Mouse (Mus musculus) right cerebral cortex, postnatal 25 days (tissue): ENCODE measurements around the gene D930020B18Rik.
A peak's percentile ranks its signal among the peaks of the same experiment; 100 is the strongest.

ENCODE experiments used
- DNase-seq: peaks from one replicate; pipeline ENCODE4 v3.0.0; 2022

Gene D930020B18Rik

GRCm38 (mm10) chr10:121640150-121640930 lies 1.0 kb upstream of the D930020B18Rik start:
- DNase-seq: peak; percentile 29

DNA sequence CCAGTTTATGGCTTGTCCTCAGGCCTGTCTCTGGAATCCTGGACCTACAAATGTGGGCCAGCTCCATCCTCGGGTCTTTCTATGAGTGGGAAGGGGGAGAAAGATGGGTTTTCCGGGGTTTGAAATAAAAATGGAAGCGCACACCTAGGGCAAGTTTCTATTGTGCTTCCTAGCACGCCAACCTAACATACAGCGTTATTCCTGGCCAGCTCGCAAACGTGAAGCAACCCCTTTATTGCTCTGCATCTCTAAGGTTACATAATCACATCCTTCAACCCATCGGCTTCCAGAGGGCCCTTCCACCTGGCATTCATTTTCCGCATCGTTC lies 480 bp upstream of the D930020B18Rik start:
- no peak for DNase-seq

DNA sequence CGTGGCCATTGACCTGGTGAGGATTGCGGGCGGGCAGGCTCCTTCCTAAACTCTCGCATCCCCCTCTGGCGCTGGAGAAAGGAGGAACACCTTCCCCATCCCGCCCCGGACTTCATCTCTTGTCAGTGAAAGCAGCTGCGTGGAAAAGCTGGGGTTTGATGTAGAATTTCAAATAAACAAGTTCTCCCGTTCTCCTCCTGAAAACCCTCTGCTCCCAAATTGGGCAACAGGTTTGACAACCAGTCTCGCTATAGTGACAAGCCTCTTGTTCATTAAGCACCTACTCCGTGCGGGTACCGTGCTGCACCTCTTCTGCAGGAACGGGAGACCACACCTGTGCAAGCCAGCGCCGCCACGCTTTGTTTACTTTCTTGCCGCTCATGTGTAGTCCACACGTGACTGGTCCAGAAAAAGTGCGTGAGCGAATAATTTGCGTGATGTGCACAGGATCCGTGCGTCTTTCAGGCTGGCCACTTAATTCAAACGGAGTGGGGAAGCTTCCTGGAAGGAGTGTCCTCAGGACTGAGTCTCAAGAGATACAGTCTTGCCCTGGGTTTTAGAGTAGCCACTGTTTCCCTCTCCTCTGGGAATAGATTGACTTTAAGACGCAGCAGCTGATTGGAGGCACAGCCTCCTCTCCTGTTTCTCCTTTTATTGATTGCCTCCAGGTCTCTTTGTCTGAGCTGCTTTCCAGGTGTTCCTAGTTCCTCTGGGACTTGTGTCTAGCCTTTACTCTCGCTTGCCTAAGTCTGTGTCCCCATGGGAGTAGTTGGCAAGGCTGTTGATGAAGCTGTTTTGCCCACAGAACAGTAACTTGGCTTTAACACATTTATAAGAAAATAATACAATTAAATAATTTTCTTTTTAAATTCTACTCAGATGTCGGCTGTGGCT lies 913 bp downstream of the D930020B18Rik start:
- DNase-seq: peak; percentile 9

GRCm38 (mm10) chr10:121646294-121646693 lies 4.9 kb downstream of the D930020B18Rik start:
- DNase-seq: no peak

GRCm38 (mm10) chr10:121653079-121653478 lies 11.7 kb downstream of the D930020B18Rik start:
- DNase-seq: no peak

DNA sequence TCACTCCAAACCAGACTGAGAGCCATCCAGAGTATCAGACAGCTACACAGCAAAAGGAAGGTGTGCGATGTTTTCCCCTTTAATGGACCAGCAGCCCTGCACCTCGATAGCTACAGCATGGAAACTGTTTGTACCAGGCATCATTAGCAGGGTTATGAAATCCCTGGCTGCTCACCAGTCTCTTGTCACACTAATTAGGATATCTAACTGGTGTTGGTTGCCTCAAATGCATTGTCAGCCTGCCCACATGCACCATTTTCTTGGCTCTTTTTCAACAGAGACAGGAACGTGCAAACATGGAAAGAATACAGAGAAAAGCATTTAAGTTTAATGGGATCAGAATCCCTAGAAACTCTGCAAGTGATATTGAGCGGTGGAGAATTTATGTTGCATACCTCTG lies 14.5 kb downstream of the D930020B18Rik start:
- DNase-seq: no peak

DNA sequence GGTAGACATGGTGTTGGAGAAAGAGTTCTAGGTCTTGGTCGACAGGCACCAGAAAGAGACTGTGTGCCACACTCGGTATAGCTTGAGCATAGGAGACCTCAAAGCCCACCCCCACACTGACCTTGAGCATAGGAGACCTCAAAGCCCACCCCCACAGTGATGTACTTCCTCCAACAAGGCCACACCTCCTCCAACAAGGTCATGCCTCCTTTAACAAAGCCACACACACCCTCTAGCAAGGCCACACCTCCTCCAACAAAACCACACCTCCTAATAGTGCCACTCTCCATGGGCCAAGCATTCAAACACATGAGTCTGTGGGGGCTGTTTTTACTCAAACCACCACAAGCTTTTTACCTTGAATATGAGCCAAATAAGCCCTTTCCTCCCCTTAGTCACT lies 21.3 kb downstream of the D930020B18Rik start:
- DNase-seq: no peak

- no peak for DNase-seq
These were observed 22.2 kb downstream of the D930020B18Rik start for GRCm38 (mm10) chr10:121663599-121663998.

GRCm38 (mm10) chr10:121665631-121666145 lies 24.3 kb downstream of the D930020B18Rik start:
- DNase-seq: no peak

DNA sequence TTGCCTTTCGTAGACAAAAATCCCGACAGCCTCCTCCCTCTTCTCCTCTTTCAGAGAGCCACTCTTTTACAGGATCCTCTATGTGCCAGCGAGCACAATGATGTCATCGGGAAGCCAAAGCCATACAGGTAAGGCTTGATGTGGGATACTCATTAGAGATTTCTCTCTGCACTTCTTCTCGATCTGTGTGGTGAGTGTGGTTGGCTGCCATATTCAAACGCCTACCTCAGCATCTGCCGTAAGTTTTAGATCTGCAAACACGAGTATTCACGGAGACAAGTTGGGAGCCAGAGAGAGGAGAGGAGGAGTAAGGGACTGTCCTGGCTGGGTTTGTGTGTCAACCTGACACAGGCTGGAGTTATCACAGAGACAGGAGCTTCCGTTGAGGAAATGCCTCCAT lies 27.7 kb downstream of the D930020B18Rik start:
- DNase-seq: peak; percentile 19

DNA sequence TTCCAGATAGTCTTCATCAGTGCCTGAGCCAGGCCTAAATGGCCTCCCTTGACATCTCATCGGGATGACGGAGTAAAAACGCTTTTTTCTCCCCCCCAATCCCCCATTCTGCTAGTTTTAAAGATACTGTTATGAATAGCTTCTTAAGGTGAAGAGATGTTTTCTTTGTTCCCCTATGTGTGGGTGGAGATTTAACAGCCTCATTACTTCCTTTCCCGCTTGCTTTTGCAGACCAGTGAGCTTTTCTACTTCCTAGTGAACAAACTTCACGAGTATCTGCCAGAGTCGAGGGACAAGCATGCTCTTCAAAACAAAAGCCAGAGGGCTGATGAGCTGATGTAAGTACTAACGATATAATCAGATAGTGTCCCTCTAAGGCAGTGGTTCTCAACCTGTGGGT lies 35.6 kb downstream of the D930020B18Rik start:
- DNase-seq: no peak

DNA sequence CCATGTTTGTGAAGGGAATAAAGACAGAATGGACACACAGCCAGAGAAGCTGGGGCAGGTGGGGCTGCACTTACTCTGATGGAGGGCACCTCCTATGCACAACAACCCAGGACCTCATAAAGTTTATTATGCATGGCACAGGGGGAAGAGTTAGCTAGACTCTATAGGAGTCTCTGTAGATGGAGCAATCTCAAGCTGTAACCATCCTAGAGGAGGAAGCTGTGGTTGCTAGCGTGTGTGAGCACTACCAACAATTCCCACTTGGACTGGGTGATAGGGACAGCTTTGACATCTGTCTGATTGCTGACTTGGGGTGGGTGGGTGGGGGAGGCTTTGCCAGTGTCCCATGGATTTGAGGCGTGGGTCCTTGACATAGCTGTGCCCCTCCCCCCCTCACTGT lies 39.5 kb downstream of the D930020B18Rik start:
- no peak for DNase-seq

DNA sequence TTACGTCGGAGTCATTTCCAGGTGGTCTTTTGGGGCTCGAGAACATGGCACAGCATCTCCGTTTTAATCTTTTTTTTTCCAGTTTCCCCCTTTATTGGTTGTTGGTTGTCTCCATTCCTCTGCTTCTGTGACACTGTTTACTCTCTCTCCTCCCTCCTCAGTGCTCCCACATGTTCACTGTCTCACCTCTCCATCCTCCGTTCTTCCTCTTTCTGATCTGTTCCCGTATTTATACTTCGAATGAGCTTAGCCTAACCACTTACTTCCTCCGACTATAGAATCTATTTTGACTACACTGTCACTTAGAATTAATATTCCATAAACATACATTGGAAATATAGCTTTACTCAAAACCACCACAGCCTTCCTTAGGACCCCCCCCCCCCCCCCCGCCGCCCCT lies 41.2 kb downstream of the D930020B18Rik start:
- no peak for DNase-seq

DNA sequence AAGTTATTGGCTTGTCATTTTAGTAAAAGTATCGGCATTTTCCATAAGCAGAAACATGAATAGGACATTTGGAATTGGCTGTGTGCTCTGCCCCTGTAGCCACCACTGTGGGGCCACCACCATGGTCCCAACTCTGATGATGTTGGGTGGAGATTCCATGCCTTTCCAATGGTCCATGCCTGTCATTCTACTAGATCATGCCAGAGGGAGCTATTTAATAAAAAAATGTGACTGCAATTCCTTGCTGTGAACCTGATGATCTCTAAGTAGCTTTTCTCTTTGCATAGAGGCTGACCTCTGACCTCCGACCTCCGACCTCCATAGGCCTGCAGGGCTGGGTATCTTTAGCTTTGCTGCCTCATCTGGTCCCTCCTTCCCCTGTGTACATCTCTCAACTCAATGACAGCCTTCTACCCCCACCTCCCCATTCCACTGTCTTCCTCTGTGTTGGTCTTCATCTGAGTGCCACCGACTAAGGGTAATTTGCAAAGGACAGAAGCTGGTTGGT lies 44.8 kb downstream of the D930020B18Rik start:
- DNase-seq: no peak

- no peak for DNase-seq
These were observed 46.1 kb downstream of the D930020B18Rik start for GRCm38 (mm10) chr10:121687511-121687910.

DNA sequence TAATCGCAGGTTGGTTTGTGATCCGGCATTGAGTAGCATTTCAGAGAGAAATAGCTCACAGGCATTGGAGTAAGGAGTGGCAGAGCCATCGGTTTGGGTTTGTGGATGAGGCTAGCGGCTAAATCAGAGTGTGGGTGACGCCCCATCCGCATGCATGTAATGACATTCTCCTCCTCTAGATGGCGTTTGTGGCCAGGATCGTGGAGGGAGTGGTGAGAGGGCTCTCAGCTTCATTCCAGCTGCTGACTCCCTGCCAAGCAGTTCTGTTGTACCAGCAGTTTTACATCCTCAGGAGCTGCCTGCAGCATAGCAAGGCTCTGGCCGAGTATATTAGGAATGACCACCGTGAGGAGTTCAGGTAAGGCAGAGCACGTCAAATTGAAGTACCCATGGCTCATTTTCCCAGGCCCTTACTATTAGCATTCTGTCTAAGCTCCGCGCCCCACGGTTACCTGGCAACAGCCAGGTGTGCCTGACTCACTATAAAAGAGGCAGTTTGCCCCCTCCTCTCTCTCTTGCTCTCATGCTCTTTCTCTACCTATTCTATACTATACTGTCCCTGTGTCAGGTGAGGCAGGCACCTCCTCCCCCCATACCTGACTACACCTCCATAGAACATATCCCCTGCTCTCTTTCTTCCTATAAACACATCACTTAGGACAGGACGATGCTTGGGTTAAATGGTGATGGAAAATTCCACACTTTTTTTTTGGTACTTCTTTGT lies 48.4 kb downstream of the D930020B18Rik start:
- DNase-seq: peak; percentile 61

- no peak for DNase-seq
These were observed 51.7 kb downstream of the D930020B18Rik start for GRCm38 (mm10) chr10:121692944-121693579.

- DNase-seq: no peak
These were observed 53.2 kb downstream of the D930020B18Rik start for GRCm38 (mm10) chr10:121694567-121694966.

DNA sequence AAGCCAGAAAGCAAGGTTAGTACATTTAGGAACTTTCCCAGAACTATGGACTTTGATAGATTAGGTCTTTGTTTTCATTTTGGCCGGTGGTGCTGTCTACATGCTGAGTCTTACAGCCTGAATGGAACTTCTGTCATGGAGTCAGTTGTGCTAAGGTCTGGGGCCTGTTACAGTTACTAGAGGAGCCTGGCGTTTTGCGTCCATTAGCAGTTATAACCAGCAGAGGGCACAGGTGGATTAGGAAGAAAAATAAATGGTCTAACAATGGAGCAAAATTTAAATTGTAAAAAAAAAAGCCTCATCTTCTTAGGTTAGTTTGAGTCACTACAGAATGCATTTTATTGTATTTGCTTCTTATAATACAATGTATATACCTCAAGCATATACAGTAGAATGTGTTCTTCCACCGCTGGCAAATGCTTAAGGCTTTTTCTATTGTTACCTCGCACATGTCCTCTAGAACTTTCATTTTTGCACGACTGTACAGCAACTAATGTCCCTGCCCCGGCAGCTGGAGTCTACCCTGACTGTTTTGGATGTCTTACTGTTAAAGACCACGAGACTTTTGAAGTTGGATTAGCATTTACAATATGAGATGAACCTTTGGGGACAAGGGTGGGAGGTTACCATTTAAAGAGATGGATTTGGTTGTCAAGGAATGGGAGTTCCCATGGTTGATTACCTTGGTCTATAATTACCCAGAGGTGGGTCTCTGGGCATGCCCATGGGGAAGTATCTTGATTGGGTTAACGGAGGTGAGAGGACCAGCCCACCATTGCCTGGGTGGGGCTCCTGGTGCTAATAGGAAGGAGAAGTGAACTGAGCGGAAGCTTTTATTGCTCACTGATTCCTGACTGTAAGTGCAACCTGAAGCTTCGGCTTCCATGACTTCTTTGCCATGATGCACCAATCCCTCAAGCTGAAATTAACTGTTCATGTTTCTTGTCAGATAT lies 60.2 kb downstream of the D930020B18Rik start:
- DNase-seq: peak; percentile 18

DNA sequence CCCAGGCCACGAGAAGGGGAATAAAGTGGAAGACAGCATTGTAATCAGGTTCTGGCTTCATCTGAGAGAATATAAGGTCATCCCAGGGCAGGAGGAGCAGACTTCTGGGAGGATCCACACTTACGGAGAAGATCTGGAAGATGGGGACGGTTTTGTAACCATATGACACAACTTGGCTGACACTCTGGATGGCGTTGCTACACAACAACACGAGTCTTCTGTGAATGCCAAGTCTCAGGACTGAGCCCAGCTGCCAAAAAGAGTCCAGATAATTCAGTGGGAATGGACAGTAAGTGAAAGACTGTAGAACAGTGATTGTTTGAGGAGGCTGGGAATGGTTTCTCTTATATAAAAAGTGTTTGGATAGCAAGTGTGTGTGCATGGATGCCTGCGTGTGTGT lies 62.2 kb downstream of the D930020B18Rik start:
- no peak for DNase-seq

DNA sequence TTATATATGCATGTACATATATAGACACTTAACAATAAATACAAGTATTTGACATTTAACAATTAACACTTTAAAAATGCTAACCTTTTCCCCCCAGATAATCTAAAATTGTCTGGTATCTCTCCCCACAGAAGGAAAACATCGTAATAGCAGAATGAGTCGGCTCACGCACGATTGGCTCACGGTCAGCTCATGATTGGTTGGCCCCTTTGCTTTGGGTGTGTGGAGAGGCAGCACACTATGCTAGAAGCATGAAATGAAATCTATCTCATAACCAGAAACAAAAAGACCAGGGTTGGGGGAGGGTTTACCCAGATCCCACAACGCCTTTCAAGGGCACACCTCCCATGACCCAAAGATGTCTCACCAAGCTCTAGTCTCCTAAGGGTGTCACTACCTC lies 63.5 kb downstream of the D930020B18Rik start:
- DNase-seq: no peak
